ENCODE assay signal across 8 mouse cellular contexts in genomic region chr13:46161261-46162024, GRCm38 (mm10).
DNase-seq lines count a peak whose midpoint lies in the region; ATAC-seq and TF ChIP-seq lines count a peak whose summit lies in the region.

No protein-coding gene starts in this region.

- H3K4me2 ChIP-seq in lung, embryonic 16.5 days (ENCODE audit: low read depth, low read length), result peak overlapping the region; percentile 54
- peak overlapping the region; percentile 56 for H3K4me2 ChIP-seq in limb, embryonic 14.5 days (replicated peaks; ENCODE audit: low read depth, low read length, severe bottlenecking)

- DNase-seq in lung, postnatal 4 days, result no peak
- DNase-seq in gastrocnemius, postnatal 25 days, result peak; percentile 51
- DNase-seq in limb, embryonic 14.5 days (ENCODE audit: low spot score), result peak; percentile 17
- no peak for DNase-seq in thymus, adult 18-20 months
- DNase-seq in right cerebral cortex, postnatal 36 days (ENCODE audit: low spot score in 2 of 2), result no peak

- peak overlapping the region; percentile 33 for H3K4me3 ChIP-seq in lung, embryonic 16.5 days (ENCODE audit: low read length)
- peak overlapping the region; percentile 25; the same call in 1 of the 2 replicates for H3K4me3 ChIP-seq in brown adipose tissue, adult 24 weeks (ENCODE audit: insufficient read depth, low read depth, low read length)
- peak overlapping the region; percentile 31 for H3K4me3 ChIP-seq in limb, embryonic 14.5 days (replicated peaks; ENCODE audit: low read length)

- H3K27me3 ChIP-seq in lung, embryonic 16.5 days (ENCODE audit: control insufficient read depth, insufficient read depth, low read depth, low read length), result no peaks in the 10 kb centered on the region
- no peaks in the 10 kb centered on the region for H3K27me3 ChIP-seq in limb, embryonic 14.5 days (ENCODE audit: control insufficient read depth, insufficient read depth, low read length)

- peaks cover 3% of the 10 kb centered on the region; the same call in 1 of the 2 replicates for H3K4me1 ChIP-seq in lung, embryonic 16.5 days (replicated peaks; ENCODE audit: control insufficient read depth, insufficient read depth, low read length)
- peaks cover 4% of the 10 kb centered on the region for H3K4me1 ChIP-seq in brown adipose tissue, adult 24 weeks (ENCODE audit: control insufficient read depth, insufficient read depth, insufficient read length, low read length)
- H3K4me1 ChIP-seq in limb, embryonic 14.5 days (ENCODE audit: control insufficient read depth, insufficient read depth, low read length), result peaks cover 9% of the 10 kb centered on the region

- no peaks in the 10 kb centered on the region for H3K36me3 ChIP-seq in lung, embryonic 16.5 days (ENCODE audit: control insufficient read depth, insufficient read depth, low read length)
- no peaks in the 10 kb centered on the region for H3K36me3 ChIP-seq in limb, embryonic 14.5 days (ENCODE audit: control insufficient read depth, insufficient read depth, low read length)

- H3K9ac ChIP-seq in lung, embryonic 16.5 days (ENCODE audit: low read length), result peak overlapping the region; percentile 46
- H3K9ac ChIP-seq in limb, embryonic 14.5 days (ENCODE audit: low read depth, low read length, severe bottlenecking), result peak overlapping the region; percentile 45

- WGBS in lung, embryonic 16.5 days, result 34% methylated on average over 13 of the region's 13 CpGs
- WGBS in limb, embryonic 14.5 days, result 15% methylated on average over 13 of the region's 13 CpGs

- no peak; the same call in 1 of the 2 replicates for ATAC-seq in lung, embryonic 16.5 days (ENCODE audit: low read depth)
- ATAC-seq in limb, embryonic 14.5 days (ENCODE audit: low FRiP score, low read depth), result peak; percentile 53
- ATAC-seq in inflammation-experienced regulatory T-cells, adult 6 months, result no peak

- no peak for TF ChIP-seq POLR2A in limb, embryonic 14.5 days (IDR thresholded peaks at IDR 0.05; ENCODE audit: borderline replicate concordance, extremely low read depth, insufficient read depth, insufficient read length)

- H3K27ac ChIP-seq in lung, embryonic 16.5 days (ENCODE audit: low read length), result no peak overlapping the region
- H3K27ac ChIP-seq in brown adipose tissue, adult 24 weeks (replicated peaks; ENCODE audit: low read depth, low read length), result no peak overlapping the region
- no peak overlapping the region for H3K27ac ChIP-seq in limb, embryonic 14.5 days (replicated peaks; ENCODE audit: low read depth, low read length)

- 0 out of 2 replicates have a peak, but pooled peaks cover 3% of the 10 kb centered on the region for H3K9me3 ChIP-seq in lung, embryonic 16.5 days (ENCODE audit: control insufficient read depth, low read length)
- H3K9me3 ChIP-seq in limb, embryonic 14.5 days (ENCODE audit: control insufficient read depth, low read length), result no peaks in the 10 kb centered on the region

Comparison
In these comparisons a context has a peak if more than half of its experiments do, and no peak if none do; other contexts are left out.
1. DNase-seq: peak in gastrocnemius, postnatal 25 days (single experiment) and limb, embryonic 14.5 days (single experiment); none in lung, postnatal 4 days (0 of 2), thymus, adult 18-20 months (0 of 2) and right cerebral cortex, postnatal 36 days (0 of 2).
2. Peak in every context shown above with its lines, with median percentiles within 50 percentile points of each other: H3K4me3 ChIP-seq.